Mouse (Mus musculus): ENCODE results near the gene Synj2. TPM values are rescaled to one million over a fixed set of nuclear protein-coding genes. Genes with fewer than 3 reads are reported as not detected.

The Synj2 gene
- total RNA-seq, 2 experiments from 2014 or later = 30.0 to 31.4 TPM

- peak; percentile 58 for DNase-seq
Measured at GRCm38 (mm10) chr17:6054934-6055355, 113.9 kb downstream of the Synj2 start.

- no peak for DNase-seq
Measured at GRCm38 (mm10) chr17:6062793-6063192, 121.7 kb downstream of the Synj2 start.

GRCm38 (mm10) chr17:6063532-6063931 is 122.5 kb downstream of the Synj2 start:
- DNase-seq = no peak

GRCm38 (mm10) chr17:6066021-6066420 is 124.9 kb downstream of the Synj2 start:
- no peak for DNase-seq

GRCm38 (mm10) chr17:6067613-6068012 is 126.5 kb downstream of the Synj2 start:
- DNase-seq = no peak

- DNase-seq = no peak
Measured at GRCm38 (mm10) chr17:6069866-6070265, 128.8 kb downstream of the Synj2 start.

- no peak for DNase-seq
Measured at GRCm38 (mm10) chr17:6073405-6073804, 132.3 kb downstream of the Synj2 start.

- DNase-seq = peak; percentile 98
Measured at GRCm38 (mm10) chr17:6079287-6080122, 138.4 kb downstream of the Synj2 start, which contains the start of the genes Serac1 and Gtf2h5. Gene Serac1 (minus strand): TSS chr17:6079741. Gene Gtf2h5 (plus strand): TSS chr17:6079786.

- no peak for DNase-seq
Measured at GRCm38 (mm10) chr17:6083323-6083890, 142.3 kb downstream of the Synj2 start.

- no peak for DNase-seq
Measured at GRCm38 (mm10) chr17:6091604-6092003, 150.5 kb downstream of the Synj2 start.

Other genes starting within 250 kb of the Synj2 start
- 10 to 100 TPM; 28.2 to 29.8 TPM for gene Snx9, start 100.0 kb upstream of the Synj2 start, total RNA-seq (2021)
- gene Serac1, start 138.5 kb downstream of the Synj2 start, total RNA-seq (2021) = 1 to 10 TPM; 7.9 to 8.2 TPM
- gene Gtf2h5, start 138.5 kb downstream of the Synj2 start, total RNA-seq (2021) = 10 to 100 TPM; 65.4 to 69.1 TPM
- 100 to 1,000 TPM; 111 to 116 TPM for gene Tulp4, start 165.2 kb downstream of the Synj2 start, total RNA-seq (2021)

All from gastrocnemius, postnatal 10 days (tissue).